Mouse (Mus musculus): ENCODE data around the gene Dhdh.
"Not testable (repeated sequence)": the region's sequence is repeated elsewhere in the genome, so short reads cannot be mapped to it uniquely, and the experiment has no call there.

The Dhdh gene

DNA sequence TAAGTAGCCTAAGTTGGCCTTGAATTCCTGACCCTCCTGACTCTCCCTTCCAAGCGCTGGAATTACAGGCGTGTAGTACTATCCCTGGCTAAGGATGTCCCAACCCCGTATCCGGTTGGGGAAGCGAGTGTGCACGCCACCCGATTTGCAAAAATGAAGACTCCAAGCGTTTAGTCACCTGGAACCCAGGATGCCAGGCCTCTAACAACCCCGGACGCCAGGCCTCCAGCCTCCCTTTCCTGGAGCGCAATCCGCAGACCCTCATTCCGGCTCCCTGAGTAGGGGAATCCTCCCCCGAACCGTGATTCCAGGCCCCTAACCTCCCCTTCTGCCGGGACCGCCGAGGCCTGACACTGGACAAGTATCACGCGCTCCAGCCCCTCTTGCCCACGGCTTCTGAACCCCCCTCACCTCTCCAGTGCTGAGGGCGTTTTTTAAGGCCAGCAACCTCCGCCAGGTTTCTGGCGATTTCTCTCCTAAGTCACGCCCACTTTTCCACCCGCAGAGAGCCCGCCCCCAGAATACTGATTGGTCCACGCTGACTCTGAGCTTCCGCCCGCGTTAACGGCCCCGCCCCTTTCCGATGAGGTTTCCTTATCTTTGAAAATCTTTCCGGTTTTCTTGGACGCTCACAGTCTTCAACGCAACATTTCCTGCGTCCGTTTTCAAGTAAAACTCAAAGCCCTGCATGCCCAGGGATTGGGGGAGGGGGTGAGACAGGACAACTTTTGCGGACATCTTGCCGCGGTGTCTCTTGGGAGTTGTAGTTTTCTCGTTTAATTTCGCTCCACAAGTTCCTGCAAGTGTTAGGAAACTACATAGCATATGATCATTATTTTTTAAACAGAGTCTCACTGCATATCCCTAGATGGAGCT, 21.5 kb upstream of the Dhdh start, which contains the start of gene Nucb1:
Nucb1 (minus strand) TSS at position 495 of the 876 bp plus-strand sequence.
- DNase-seq (ENCODE audit: low spot score): peak; percentile 92

DNA sequence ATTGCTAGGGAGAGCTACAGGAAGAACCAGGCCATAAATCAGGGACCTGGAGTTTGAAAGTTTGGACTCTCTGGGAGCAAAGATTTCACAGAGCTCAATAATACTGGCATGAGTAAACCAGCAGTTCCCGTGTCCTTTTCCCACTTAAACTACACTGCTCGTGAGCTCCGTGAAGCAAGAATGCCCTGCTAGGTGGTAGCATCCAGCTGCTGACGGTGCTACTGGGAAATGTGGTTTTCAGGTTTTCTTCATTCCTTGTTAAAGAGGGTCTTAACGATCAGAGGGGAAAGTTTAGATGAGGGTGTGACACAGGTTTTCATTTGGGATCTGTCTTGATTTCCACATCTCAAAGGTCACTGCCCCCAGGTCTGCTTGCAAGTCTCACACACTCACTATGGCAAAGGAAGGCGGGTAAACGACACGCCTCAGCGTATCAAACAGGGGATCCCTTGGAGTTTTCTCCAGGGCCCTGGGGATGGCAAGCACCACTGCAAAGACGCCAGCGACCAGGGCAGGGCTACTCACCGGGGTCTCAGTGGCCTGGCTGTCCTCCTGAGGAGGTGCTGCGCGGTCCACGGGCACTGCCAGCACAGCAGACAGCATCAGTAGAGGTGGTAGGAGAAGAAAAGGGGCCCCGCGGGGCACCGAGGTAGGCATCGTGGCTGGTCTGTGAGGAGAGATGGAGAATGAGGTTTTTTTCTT, 20.7 kb upstream of the Dhdh start:
- DNase-seq (ENCODE audit: low spot score): no peak

DNA sequence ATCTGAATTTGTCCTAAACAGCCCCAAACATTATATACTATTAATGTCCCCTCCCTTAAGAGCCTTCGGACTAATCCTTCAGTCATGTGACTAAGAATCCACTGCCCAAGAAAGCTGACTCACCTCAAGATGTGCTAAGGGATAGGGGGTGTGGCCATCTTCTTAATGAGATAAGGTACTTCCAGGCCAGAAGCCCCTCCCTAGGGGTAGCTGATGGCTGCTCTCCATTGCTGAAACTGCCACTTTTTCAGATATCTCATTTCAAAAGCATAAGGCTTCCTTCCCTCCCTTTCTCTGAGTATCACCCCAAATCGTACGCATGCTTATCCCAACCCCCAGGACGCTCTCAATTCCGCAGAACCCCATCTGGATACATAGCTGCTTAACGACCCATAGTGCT, 20.0 kb upstream of the Dhdh start:
- no peak for DNase-seq (ENCODE audit: low spot score)

DNA sequence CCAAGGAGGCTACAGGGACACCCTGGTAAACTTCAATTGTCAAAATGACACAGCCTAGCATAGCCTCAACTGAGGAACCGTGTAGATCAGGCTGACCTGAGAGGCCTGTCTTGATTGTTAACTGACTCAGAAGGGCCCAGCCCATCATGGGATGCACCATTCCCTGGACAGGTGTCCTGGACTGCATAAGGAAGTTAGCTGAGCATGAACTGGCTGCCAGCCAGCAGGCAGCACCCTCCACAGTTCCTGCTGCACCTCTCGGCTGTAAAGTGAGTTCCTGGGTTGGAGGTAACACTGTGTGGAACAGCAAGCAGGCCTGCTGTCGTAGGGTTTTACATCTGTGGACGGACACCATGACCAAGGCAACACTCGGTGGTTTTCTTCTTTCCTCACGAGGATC, 19.0 kb upstream of the Dhdh start:
- DNase-seq (ENCODE audit: low spot score): no peak

DNA sequence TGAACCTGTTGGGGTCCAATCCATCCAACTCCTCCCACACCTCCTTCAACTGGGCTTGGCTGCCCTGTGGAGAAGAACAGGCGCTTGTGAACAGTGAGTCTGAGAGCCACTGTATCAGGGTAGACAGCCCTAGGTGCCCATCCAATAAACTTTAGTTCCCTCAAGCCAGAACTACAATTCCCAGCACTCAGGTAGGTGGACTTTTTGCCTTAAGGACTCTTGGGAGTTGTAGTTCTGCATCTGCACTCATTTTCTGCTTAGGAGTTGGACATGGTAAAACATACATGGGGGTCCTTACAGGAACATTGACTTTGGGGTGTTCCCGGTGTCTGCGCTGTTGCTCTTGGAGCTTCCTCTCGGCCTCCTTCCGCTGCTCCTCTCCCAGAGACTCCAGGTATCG, 9.8 kb upstream of the Dhdh start:
- DNase-seq (ENCODE audit: low spot score): no peak

DNA sequence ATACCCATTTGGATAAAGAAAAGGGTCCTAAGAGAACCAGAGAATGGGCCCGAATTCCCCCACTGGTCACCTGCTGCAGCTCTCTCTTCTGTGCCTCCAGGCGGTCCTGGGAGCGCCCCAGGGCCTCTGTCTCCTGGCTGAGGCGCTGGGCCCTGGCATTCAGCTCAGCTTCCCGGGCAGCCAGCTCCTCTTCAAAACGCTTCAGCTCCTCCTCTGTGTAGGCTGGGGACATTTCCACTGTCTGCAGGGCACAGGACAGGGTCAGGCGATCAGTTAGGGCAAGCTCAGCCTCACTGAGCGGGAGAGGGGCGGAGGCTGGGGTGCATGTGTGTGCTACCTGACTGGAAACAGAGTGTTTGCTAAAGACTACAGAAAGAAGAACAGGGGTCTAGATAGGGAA, 5.9 kb upstream of the Dhdh start:
- no peak for DNase-seq (ENCODE audit: low spot score)

DNA sequence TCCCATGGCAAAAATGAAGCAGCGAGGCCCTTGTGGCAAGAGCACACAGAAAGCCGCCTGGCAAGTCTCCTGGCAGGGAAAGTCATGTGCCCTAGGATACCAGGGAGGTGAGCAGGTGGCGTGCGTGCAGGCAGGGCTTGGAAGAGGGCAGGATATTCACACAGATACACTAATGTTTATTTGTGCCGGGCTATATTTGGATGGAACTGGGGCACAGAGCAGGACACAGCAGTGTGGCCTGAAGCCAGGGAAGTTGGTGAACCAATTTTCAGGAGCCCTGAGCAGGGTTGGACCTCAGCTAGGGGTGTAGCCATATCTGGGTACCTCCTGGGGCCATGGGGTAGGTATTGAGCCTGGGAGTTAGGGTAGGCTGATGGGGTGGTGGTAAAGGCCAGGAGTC, 4.3 kb upstream of the Dhdh start:
- no peak for DNase-seq (ENCODE audit: low spot score)

DNA sequence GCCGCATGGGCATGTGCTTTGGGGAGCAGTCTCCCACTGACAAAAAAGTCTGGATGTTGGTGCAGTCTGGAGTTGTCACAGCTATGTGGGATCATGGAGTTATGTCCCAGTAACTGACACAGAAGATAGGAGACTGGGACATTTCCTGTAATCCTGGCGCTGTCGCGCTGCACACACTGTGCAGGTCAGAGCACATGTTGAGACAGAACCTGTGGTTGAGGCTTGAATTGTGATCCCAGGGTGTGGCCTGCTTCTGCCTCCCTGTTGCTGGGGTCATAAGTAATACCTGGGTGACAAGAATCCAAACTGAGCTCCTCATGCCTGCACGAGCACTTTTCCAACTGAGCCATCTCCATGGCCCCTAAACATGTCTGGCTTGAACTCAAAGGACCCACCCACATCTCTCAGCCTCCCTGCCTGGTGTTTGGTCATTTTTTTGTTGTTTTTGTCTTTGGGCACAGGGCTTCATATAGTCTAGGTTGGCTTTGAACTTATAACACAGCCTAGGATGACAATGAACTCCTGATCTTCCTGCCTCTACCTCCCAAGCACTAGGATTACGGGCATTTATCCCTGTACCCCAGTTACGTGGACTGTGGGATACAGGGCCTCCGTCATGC, 3.7 kb upstream of the Dhdh start:
- no peak for DNase-seq (ENCODE audit: low spot score)

DNA sequence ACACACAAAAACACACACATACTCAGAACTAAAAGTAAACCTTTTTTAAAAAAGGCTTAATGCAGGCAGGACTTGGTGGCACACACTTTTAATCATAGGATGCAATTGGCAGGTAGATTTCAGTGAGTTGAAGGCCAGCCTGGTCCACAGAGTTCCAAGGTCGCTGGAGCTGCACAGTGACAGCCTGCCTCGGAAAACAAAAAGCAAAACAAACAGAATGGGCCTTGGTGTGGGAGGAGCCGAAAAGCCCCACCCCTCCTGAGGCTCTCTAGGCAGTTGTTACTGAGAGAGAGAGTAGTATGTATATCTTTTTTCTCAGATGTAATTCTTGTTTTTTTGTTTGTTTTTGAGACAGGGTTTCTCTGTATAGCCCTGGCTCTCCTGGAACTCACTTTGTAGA, 2.7 kb upstream of the Dhdh start:
- DNase-seq (ENCODE audit: low spot score): no peak

DNA sequence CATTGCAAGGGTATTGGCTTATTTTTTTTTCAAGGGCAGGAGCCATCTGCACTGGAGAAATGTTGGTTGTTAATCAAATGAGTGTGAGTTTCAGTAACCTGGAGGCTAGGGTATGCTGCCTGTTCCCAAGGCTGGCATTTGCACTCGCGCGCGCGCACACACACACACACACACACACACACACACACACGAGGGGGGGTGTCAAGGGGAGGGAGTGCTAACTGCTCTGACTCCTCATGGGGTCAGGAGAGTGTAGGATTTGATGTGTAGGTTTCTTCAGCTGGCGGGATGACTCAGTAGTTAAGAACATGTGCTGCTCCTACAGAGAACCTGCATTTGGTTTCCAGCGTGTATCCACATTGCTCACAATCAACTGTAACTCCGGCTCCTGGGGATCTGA, 2.2 kb upstream of the Dhdh start:
- DNase-seq (ENCODE audit: low spot score): peak; percentile 58

DNA sequence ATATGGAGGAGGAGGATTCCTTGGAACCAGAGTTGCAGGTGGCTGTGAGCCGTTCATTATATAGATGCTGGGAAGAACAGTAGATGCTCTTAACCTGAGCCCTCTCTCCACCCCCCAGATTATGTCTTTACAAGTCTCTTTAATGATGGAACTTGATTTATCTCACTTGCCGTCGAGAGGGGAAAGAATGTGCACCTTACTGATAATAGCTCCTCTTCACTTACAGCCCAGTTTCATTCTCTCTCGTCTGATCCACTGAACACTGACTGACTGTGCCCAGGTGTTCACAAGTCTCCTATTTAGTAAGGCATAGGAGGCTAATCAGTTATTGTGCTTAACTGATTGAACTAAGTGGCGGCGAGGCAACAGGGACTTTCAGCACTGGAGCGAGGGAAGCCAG, 973 bp upstream of the Dhdh start:
- DNase-seq (ENCODE audit: low spot score): no peak

DNA sequence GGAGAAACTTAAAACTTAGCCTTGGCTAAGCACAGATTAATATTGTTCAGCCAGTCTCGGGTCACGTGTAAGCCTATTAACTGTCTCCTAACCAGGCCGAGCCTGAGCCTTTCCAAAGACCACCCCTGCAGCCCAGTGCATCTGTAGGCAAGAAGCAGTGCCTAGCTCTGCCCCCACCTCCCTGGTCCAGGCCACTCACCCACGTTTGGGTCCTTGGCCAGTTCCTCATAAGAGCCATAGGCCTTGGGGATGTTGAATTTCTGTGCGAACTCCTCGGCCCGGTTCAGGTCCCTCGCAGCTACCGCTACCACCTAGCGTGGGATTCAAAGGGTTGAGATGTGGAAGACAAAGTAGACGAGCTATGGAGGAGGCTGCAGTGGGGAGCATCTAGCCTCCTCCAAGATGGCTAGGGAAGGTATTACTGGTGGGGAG, 728 bp downstream of the Dhdh start:
- DNase-seq (ENCODE audit: low spot score): no peak

DNA sequence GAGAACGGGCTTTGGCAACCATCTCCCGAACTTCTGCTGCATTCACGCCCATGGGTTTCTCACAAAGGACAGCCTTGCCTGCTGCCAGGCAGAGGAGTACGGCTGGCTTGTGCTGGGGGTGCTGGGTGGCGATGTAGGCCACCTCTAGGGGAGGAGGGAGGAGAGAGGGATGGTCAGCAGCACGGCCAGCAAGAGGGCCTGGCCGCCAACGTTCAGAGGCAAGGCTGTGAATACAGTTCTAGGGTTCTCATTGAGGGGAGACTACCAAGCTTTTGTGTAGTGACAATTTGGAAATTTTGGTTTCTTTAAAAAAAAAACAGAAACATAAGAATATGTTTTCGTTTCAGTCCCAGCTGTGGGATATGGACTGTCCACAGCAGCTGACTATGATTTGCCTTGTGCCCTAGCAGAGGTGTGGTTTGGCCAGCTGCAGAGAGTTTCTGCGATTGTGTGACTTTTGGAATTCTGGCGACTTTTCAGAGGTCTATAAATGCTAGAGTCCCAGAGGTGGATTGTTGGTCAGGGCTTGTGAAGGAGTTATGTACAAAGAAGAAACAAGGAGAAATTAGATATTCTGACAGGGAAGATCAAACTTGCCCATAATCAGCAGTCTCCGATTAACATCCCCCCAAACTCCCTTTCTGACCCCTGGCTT, 1.7 kb downstream of the Dhdh start, which contains the start of gene Gm45808:
Gm45808 (minus strand) TSS at position 51 of the 655 bp plus-strand sequence.
- no peak for DNase-seq (ENCODE audit: low spot score)

DNA sequence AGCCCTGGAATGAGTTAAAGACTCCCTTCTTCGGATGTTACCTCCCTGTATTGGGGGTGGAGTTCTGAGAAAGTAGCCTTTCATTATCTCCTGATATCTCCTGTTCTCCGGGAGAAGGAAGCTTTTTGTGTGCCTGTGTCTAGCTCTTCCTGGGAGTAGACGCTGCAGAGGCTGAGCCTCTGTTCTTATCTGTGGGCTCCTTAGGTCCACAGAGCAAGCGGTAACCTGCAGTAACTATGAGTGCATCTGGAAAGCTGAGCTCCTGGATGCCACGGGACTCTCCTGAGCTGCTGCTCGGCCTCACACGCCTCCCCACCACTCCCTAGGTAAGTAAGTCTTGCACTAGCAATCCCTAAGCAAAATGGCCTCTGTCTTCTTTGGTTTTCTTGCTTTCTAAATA, 2.4 kb downstream of the Dhdh start:
- DNase-seq (ENCODE audit: low spot score): no peak

DNA sequence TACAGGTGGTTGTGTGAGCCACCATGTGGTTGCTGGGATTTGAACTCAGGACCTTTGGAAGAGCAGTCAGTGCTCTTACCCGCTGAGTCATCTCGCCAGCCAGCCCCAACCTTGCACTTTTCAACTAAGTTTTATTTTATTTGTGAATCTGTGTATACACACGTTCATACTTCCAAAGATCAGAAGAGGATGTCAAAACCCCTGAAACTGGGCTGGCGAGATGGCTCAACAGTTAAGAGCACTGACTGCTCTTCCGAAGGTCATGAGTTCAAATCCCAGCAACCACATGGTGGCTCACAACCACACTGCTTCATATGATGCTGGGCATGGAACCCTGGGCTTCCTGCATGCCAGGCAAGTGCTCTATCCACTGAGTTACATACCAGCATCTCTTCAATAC, 3.6 kb downstream of the Dhdh start:
- DNase-seq (ENCODE audit: low spot score): not testable (repeated sequence)

DNA sequence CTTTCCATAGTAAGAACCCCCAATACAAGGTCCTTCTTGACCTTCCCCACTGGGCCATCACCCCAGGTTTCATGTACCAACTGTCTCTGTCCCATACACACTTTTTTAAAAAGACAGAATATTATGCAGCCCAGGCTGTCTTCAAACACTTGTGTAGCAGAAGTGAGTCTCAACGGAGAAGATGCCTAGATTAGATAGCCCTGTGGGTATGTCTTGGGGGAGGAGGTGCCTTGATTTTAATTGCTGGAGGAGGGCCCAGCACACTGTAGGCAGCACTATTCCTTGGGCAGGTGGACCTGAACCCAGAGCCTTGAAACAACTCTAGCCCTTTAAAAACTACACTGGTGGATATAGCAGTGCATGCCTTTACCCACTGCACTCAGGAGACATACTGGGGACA, 6.4 kb downstream of the Dhdh start:
- DNase-seq (ENCODE audit: low spot score): no peak

DNA sequence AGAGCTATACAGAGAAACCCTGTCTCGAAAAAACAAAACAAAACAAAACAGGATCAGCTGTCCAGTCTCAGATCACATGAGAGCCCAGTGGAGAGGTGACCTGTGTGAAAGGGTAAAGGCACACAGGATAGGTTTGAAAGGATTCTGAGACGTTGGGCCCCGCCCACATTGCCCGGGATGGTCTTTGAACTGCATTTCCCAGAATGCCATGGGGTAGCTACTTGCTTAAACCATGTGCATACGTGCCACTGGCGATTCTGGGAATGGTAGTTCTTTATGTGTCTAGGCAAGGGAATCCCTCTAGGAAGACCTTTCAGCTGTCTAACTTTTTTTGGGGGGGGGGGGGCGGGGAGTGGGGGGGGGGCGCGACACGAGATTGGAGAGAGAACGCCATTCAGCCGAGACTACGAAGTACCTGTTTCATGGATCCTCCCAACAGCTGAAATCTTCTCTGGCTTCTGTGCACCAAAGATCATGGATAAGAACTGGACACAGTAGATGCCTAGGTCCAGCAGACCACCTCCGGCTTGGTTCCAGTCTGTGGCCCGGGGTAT, 7.2 kb downstream of the Dhdh start, which contains the start of gene Tulp2:
Tulp2 (plus strand) TSS at position 504 of the 554 bp plus-strand sequence.
- DNase-seq (ENCODE audit: low spot score): peak; percentile 69

DNA sequence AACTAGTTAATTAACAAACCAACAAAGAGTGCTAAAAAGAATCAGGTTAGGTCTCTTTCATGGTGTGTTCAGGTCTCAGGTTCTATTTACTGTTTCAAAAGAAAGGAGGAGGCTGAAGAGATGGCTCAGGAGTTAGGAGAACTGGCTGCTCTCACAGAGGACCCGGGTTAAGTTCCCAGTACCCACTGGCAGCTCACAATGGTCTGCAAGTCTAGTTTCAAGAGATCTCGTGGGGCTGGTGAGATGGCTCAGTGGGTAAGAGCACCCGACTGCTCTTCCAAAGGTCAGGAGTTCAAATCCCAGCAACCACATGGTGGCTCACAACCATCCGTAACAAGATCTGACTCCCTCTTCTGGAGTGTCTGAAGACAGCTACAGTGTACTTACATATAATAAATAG, 8.3 kb downstream of the Dhdh start:
- DNase-seq (ENCODE audit: low spot score): not testable (repeated sequence)

DNA sequence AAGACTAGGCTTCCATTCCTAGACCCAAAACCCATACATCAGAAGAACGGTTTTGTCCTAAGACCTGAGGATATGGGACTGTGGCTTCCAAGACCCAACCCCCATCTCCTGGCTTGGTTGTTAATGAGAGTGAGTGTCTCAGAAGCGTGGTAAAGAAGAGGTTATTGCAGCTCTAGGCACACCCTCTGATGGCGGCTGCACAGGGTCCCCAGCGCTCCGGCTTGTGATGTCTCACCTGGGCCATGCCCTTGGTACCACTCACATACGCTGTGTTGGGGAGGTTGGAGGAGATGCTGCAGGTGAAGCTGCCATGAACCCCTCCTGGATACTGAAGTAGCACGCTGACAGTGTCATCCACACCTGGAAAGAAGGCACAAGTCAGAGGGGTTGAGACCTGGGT, 9.8 kb downstream of the Dhdh start:
- no peak for DNase-seq (ENCODE audit: low spot score)

DNA sequence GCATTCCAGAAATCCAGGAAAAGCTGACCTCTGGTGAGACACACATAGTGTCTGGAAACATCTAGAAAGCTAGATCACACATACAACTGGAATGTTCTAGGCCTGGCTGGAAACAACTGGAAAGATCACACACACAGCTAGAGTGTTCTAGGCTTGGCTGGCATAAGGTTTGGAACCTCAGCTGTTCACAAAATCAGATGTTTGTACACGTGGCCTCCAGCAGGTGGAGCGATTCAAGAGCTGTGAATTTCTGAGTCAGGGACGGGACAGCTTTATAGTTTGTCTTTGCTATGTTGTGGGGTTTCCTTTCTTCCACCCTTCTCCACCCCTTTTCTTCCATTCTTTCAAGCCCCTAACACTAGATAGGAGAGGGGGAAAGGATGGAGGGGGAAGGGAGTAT, 11.6 kb downstream of the Dhdh start:
- DNase-seq (ENCODE audit: low spot score): peak; percentile 80

DNA sequence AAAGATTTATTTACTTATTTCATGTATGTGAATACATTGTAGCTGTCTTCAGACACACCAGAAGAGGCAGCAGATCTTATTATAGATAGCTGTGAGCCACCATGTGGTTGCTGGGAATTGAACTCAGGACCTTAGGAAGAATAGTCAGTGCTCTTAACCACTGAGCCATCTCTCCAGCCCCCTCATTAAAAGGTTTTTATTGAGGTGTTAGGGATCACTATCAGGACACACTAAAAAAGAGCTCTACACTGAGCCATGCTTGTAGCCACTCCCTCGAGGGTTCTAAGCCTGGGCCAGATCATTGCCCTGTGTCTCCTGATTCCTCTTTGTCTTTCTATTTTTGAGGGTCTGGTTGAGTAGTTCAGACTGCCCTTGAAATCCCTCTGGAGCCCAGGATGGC, 12.2 kb downstream of the Dhdh start:
- DNase-seq (ENCODE audit: low spot score): no peak

All from MN1 (cell line).